Mouse (Mus musculus) intestine, embryonic 14.5 days (tissue): ENCODE data around the gene Plagl1. TPM values are rescaled to one million over a fixed set of nuclear protein-coding genes. Genes with fewer than 3 reads are reported as not detected.

Experiments used
- ATAC-seq: fragments of 200-750 bp; cut with Nextera tagmentation; replicated peaks from 2 replicates; pipeline ENCODE4 v1.8.0; 2017; ENCODE audit warnings: low read depth, moderate number of reproducible peaks, moderate TSS enrichment, moderate library complexity; ENCODE audit not compliant: low FRiP score, low TSS enrichment
- DNase-seq: peaks from one replicate; pipeline ENCODE4 v3.0.0-alpha.2; 2018; ENCODE audit warnings: low spot score
- H3K27ac ChIP-seq: fragments of 300-500 bp; sonication (generic); 2 replicates; pipeline ENCODE4 v1.5.1; 2014; ENCODE audit warnings: low read depth, mild to moderate bottlenecking, control low read depth
- H3K27me3 ChIP-seq: fragments of 300-500 bp; sonication (generic); replicated peaks from 2 replicates; pipeline ENCODE4 v1.6.1; 2014; ENCODE audit warnings: low read length, control low read depth; ENCODE audit not compliant: control insufficient read depth, insufficient read depth
- H3K36me3 ChIP-seq: fragments of 300-500 bp; sonication (generic); 2 replicates; pipeline ENCODE4 v1.6.1; 2014; ENCODE audit warnings: low read length, control low read depth; ENCODE audit not compliant: control insufficient read depth, insufficient read depth
- H3K4me1 ChIP-seq: fragments of 300-500 bp; sonication (generic); replicated peaks from 2 replicates; pipeline ENCODE4 v1.6.1; 2014; ENCODE audit warnings: low read length, control low read depth, mixed read lengths; ENCODE audit not compliant: control insufficient read depth, insufficient read depth
- H3K4me2 ChIP-seq: fragments of 300-500 bp; sonication (generic); 2 replicates; pipeline ENCODE4 v1.6.1; 2014; ENCODE audit warnings: low read length
- H3K4me3 ChIP-seq: fragments of 300-500 bp; sonication (generic); 2 replicates; pipeline ENCODE4 v1.5.1; 2014; ENCODE audit warnings: low read depth, low read length, control low read depth, mixed read lengths
- H3K9ac ChIP-seq: fragments of 300-500 bp; sonication (generic); 2 replicates; pipeline ENCODE4 v1.6.1; 2014; ENCODE audit warnings: mild to moderate bottlenecking, low read length
- H3K9me3 ChIP-seq: fragments of 300-500 bp; sonication (generic); 2 replicates; pipeline ENCODE4 v1.6.1; 2016; ENCODE audit warnings: low read length, control low read depth; ENCODE audit not compliant: control insufficient read depth
- WGBS: fragments of 180-500 bp; shearing (Covaris S2); extraction: QIAGEN DNeasy Blood & Tissue Kit; methylation state at CpG from one replicate; pipeline ENCODE4 v1.1.7; 2014; 5-methylcytosine and 5-hydroxymethylcytosine counted together
- polyA plus RNA-seq: library from polyadenylated mRNA; unstranded; fragments of >200 nt; fragmentation: Nextera tagmentation; extraction: Ambion mirVana; gene quantifications from 2 replicates; pipeline ENCODE4 v1.2.1, GENCODE M21; 2014

The Plagl1 gene
- polyA plus RNA-seq, 1 experiment from 2014 or later = 266 TPM

GRCm38 (mm10) chr10:13160913-13161312 is 100.6 kb downstream of the Plagl1 start:
- Histone ChIP-seq H3K9ac (no peak overlapping the region), H3K36me3 (no peaks in the 10 kb centered on the region), H3K4me1 (no peaks in the 10 kb centered on the region), H3K27me3 (no peaks in the 10 kb centered on the region), H3K9me3 (no peaks in the 10 kb centered on the region), H3K27ac (no peak overlapping the region), H3K4me2 (no peak overlapping the region), H3K4me3 (no peak overlapping the region)
- ATAC-seq = no peak
- WGBS = 94% methylated on average over 4 of the region's 4 CpGs
- peak; percentile 6 for DNase-seq

DNA sequence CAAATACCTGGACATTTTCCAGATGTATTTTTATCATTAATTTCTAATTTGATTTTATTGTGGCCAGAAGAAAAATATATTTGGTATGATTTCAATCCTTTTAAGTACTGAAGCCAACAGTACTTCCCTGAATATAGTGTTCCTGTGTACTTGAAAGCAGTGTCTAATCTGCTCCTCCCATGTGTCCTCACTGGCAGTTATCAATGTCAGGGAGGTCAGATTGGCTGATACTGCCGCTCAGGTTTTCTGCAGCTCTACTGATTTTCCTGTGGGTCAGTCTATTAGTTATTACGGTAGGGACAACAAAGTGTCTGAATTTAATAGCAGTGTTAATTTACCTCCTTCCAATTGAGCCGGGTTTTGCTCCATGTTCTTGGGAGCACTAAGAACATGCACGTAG is 101.7 kb downstream of the Plagl1 start:
- no peak for ATAC-seq
- H3K27me3 ChIP-seq = no peaks in the 10 kb centered on the region
- H3K9me3 ChIP-seq = no peaks in the 10 kb centered on the region
- H3K27ac ChIP-seq = no peak overlapping the region
- H3K9ac ChIP-seq = no peak overlapping the region
- WGBS = 71% methylated on average over 4 of the region's 4 CpGs
- H3K4me3 ChIP-seq = no peak overlapping the region
- no peaks in the 10 kb centered on the region for H3K36me3 ChIP-seq
- DNase-seq = peak; percentile 6
- no peaks in the 10 kb centered on the region for H3K4me1 ChIP-seq
- no peak overlapping the region for H3K4me2 ChIP-seq

DNA sequence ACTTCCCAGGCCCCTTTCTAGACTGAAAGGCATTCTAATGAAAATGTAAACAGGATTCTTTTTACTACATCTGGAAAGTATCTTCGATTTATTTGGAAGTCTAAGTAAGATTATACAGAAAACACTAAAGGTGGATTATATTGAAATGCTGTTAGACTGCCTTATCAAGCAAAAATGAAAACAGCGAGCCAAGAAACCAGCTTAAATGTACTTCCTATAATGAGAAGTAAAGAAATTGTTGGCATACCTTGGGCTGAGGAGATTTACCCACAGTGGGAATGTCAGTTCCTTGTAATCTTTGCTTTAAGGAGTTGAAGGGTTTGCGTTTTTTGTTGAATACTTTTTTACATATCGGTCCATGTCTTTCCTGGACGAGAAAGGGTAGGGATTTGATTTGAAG is 108.2 kb downstream of the Plagl1 start:
- no peak for ATAC-seq
- DNase-seq = no peak
- Histone ChIP-seq H3K27ac (peak overlapping the region; percentile 76), H3K27me3 (no peaks in the 10 kb centered on the region), H3K4me3 (no peak overlapping the region), H3K36me3 (no peaks in the 10 kb centered on the region), H3K4me1 (peaks cover 28% of the 10 kb centered on the region), H3K4me2 (no peak overlapping the region), H3K9me3 (no peaks in the 10 kb centered on the region), H3K9ac (no peak overlapping the region)
- WGBS = 42% methylated on average over 5 of the region's 5 CpGs

DNA sequence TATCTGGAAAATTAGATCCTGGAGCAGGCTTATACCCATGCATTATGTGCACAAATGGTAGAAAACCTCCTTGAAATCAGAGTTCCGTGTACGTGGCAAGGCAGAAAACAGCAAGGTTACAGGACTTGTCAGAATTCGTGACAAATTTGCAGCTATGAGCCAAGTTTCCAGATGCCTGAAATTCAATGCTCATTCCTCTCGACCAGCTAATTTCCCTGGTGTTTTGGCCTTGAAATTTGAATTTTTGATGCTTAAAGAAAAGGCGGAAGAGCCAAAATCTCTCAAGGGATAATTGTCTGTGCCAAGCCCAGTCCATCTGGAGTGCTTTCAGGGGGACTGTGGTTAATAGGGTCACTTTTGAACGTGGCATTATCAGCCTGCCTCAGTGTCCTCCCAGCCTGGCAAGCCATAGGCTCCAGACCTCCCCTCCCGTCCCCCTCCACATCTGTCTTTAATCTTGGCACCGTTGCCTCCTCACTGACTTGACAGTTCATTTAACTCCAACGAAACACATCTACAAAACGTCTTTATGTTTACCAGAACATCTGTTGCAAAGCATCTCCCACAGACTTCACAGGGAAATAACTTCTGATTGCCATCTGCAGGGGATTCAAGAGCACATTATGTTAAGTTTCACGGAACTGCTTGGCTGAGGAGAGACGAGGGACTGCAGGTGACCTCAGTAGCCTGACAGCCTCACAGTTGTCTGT is 110.6 kb downstream of the Plagl1 start:
- Histone ChIP-seq H3K4me3 (no peak overlapping the region), H3K4me2 (no peak overlapping the region), H3K4me1 (peaks cover 28% of the 10 kb centered on the region), H3K36me3 (0 out of 2 replicates have a peak, but pooled peaks cover 5% of the 10 kb centered on the region), H3K27me3 (no peaks in the 10 kb centered on the region), H3K27ac (peak overlapping the region; percentile 62), H3K9ac (no peak overlapping the region), H3K9me3 (no peaks in the 10 kb centered on the region)
- DNase-seq (no peak), ATAC-seq (0 out of 2 replicates have a peak, but pooled peaks have one; percentile 25)
- 28% methylated on average over 12 of the region's 12 CpGs for WGBS

DNA sequence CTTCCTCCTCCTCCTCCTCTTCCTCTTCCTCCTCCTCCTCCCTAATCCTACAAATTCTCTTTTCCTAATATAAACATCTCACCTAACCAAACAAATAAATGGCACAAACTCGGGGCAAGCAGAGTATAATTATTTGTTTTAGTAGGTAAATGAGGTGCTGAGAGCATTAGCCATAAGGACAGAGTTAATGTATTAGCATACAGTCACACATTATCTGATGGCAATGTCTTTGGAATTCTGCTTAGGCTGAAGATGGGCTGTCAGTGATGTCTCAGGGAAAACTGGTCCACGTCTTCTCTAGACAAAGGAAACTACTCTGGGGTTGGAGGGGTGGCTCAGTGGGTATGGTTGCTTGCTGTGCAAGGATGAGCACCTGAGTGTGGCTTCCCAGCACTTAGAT is 111.2 kb downstream of the Plagl1 start:
- Histone ChIP-seq H3K4me2 (no peak overlapping the region), H3K4me1 (peaks cover 28% of the 10 kb centered on the region), H3K36me3 (0 out of 2 replicates have a peak, but pooled peaks cover 6% of the 10 kb centered on the region), H3K27ac (peak overlapping the region; percentile 62), H3K9ac (no peak overlapping the region), H3K4me3 (no peak overlapping the region), H3K27me3 (no peaks in the 10 kb centered on the region), H3K9me3 (no peaks in the 10 kb centered on the region)
- no peak for DNase-seq
- 46% methylated on average over 2 of the region's 2 CpGs for WGBS
- no peak for ATAC-seq

GRCm38 (mm10) chr10:13172798-13173221 is 112.5 kb downstream of the Plagl1 start:
- H3K9ac ChIP-seq = no peak overlapping the region
- H3K36me3 ChIP-seq = peaks cover 19% of the 10 kb centered on the region
- H3K4me1 ChIP-seq = peaks cover 29% of the 10 kb centered on the region
- H3K4me3 ChIP-seq = no peak overlapping the region
- peak overlapping the region; percentile 66 for H3K27ac ChIP-seq
- H3K27me3 ChIP-seq = no peaks in the 10 kb centered on the region
- no peak overlapping the region for H3K4me2 ChIP-seq
- 23% methylated on average over 10 of the region's 10 CpGs for WGBS
- DNase-seq = peak; percentile 65
- ATAC-seq = peak; percentile 64
- no peaks in the 10 kb centered on the region for H3K9me3 ChIP-seq

DNA sequence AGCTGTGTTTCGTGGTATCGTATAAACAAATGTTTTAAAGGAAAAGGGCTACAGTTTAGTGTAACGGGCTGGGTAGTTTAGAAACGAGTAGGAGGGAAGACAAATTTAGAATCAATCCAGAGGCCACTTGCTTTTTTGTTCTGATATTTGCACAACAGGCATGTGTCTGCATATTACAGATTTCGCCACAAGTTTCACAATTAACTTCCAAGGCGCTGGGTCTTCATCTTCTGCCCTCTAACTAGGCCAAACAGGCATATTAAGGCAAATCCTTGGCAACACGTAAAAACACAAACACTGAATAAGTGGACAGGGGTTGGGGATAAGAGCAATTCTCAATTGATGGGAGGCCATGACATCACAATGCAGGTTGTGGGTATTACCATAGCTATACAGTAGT is 115.6 kb downstream of the Plagl1 start:
- Histone ChIP-seq H3K9me3 (no peaks in the 10 kb centered on the region), H3K27ac (no peak overlapping the region), H3K27me3 (no peaks in the 10 kb centered on the region), H3K4me2 (no peak overlapping the region), H3K4me3 (no peak overlapping the region), H3K9ac (no peak overlapping the region), H3K4me1 (peaks cover 27% of the 10 kb centered on the region), H3K36me3 (peaks cover 49% of the 10 kb centered on the region)
- DNase-seq (no peak), ATAC-seq (no peak)
- WGBS = 64% methylated on average over 7 of the region's 7 CpGs

DNA sequence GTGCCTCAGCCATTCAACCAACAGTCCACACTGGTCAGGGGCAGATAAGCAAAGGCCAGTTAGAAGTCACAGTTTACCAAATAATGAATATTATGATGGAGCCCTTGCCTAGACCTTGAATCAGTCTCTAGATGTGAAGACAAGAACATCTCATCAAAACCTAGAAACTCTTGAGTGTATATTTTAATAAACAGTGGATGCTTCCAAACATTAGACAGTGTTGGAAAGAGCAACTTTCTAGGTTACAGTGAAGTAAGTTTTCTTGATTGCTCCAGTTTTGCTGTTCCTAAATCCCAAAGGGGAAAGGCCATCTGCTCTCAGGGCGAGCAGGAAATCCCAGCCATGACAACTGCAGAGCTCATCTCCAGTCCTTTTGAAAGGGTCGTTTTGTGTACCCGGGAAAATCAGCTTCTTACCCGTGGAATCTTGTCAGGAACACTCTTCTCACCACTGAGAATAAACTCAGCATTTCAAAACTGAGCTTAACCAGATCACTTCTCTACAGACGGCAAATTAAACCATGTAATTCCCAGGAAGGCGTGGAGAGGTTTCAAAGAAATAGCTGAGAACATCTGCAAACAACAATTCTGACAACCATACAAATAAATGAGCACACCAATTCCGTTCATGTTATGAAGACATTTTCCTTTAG is 117.8 kb downstream of the Plagl1 start, which contains the start of gene Zc2hc1b:
Gene Zc2hc1b (minus strand): TSS at position 51 of the 652 bp plus-strand sequence.
- DNase-seq (no peak), ATAC-seq (no peak)
- Histone ChIP-seq H3K4me3 (no peak within 1 kb of the TSS), H3K27ac (peak within 1 kb of the TSS; percentile 52), H3K27me3 (no peaks in the 10 kb centered on the region), H3K36me3 (peaks cover 66% of the 10 kb centered on the region), H3K4me2 (no peak within 1 kb of the TSS), H3K9me3 (no peaks in the 10 kb centered on the region), H3K9ac (no peak within 1 kb of the TSS), H3K4me1 (peaks cover 9% of the 10 kb centered on the region; the same call in 1 of the 2 replicates)
- WGBS = 32% methylated on average over 7 of the region's 7 CpGs
